Mouse (Mus musculus) midbrain, postnatal 0 days (tissue): ENCODE results near the gene Zfp281. TPM values are rescaled to one million over a fixed set of nuclear protein-coding genes. Genes with fewer than 3 reads are reported as not detected.

Experiments used
- ATAC-seq: fragments of 200-750 bp; cut with Nextera tagmentation; 2 replicates; pipeline ENCODE4 v1.8.0; 2017; ENCODE audit warnings: moderate number of reproducible peaks, mild to moderate bottlenecking, moderate TSS enrichment, moderate library complexity; ENCODE audit not compliant: low FRiP score
- DNase-seq: peaks from one replicate; pipeline ENCODE4 v3.0.0-alpha.2; 2015; ENCODE audit warnings: low spot score
- H3K27ac ChIP-seq: fragments of 300-500 bp; sonication (generic); 2 replicates; pipeline ENCODE4 v1.5.1; 2014; ENCODE audit warnings: low read depth, mild to moderate bottlenecking, low read length, mixed read lengths
- H3K27me3 ChIP-seq: fragments of 300-500 bp; sonication (generic); 2 replicates; pipeline ENCODE4 v1.6.1; 2014; ENCODE audit warnings: low read length, control low read depth, mixed read lengths; ENCODE audit not compliant: insufficient read depth
- H3K36me3 ChIP-seq: fragments of 300-500 bp; sonication (generic); 2 replicates; pipeline ENCODE4 v1.6.1; 2014; ENCODE audit warnings: low read length, control low read depth, mixed read lengths; ENCODE audit not compliant: insufficient read depth
- H3K4me1 ChIP-seq: fragments of 300-500 bp; sonication (generic); 2 replicates; pipeline ENCODE4 v1.6.1; 2014; ENCODE audit warnings: mild to moderate bottlenecking, control low read depth, antibody characterized with exemption, low read length, mixed read lengths; ENCODE audit not compliant: insufficient read depth
- H3K4me2 ChIP-seq: fragments of 300-500 bp; sonication (generic); 2 replicates; pipeline ENCODE4 v1.6.1; 2014; ENCODE audit warnings: low read depth, mild to moderate bottlenecking, low read length, mixed read lengths; ENCODE audit not compliant: poor library complexity, severe bottlenecking
- H3K4me3 ChIP-seq: fragments of 300-500 bp; sonication (generic); 2 replicates; pipeline ENCODE4 v1.5.1; 2014; ENCODE audit warnings: low read depth, mild to moderate bottlenecking, low read length, moderate library complexity
- H3K9ac ChIP-seq: fragments of 300-500 bp; sonication (generic); replicated peaks from 2 replicates; pipeline ENCODE4 v1.6.1; 2014; ENCODE audit warnings: mild to moderate bottlenecking, low read length, moderate library complexity, mixed read lengths; ENCODE audit not compliant: poor library complexity, severe bottlenecking
- H3K9me3 ChIP-seq: fragments of 300-500 bp; sonication (generic); 2 replicates; pipeline ENCODE4 v1.6.1; 2016; ENCODE audit warnings: low read length, control low read depth
- CTCF ChIP-seq: IDR thresholded peaks from 2 replicates; pipeline ENCODE4 v1.5.1; 2016; ENCODE audit warnings: antibody characterized with exemption, mild to moderate bottlenecking
- WGBS: fragments of 180-500 bp; shearing (Covaris S2); extraction: QIAGEN DNeasy Blood & Tissue Kit; methylation state at CpG from one replicate; pipeline ENCODE4 v1.1.7; 2014; 5-methylcytosine and 5-hydroxymethylcytosine counted together
- polyA plus RNA-seq: library from polyadenylated mRNA; unstranded; fragments of >200 nt; fragmentation: Nextera tagmentation; extraction: Ambion mirVana; gene quantifications from 2 replicates; pipeline ENCODE4 v1.2.1, GENCODE M21; 2015
- total RNA-seq: library from RNA; depleted of rRNA; stranded (reverse); fragments of >200 nt; gene quantifications from 2 replicates; pipeline ENCODE4 v1.2.3, GENCODE M21; 2014

The Zfp281 gene
- total and polyA plus RNA-seq, 2 experiments from 2014 or later, result 22.1 to 31.2 TPM

GRCm38 (mm10) chr1:136587761-136588405, 36.8 kb upstream of the Zfp281 start:
- WGBS, result 85% methylated on average over 13 of the region's 13 CpGs
- Histone ChIP-seq H3K4me1 (no peaks in the 10 kb centered on the region), H3K27ac (no peak overlapping the region), H3K9ac (no peak overlapping the region), H3K27me3 (no peaks in the 10 kb centered on the region), H3K4me3 (no peak overlapping the region), H3K36me3 (no peaks in the 10 kb centered on the region), H3K9me3 (no peaks in the 10 kb centered on the region), H3K4me2 (no peak overlapping the region)
- TF ChIP-seq CTCF, result no peak
- ATAC-seq (no peak), DNase-seq (no peak)

DNA sequence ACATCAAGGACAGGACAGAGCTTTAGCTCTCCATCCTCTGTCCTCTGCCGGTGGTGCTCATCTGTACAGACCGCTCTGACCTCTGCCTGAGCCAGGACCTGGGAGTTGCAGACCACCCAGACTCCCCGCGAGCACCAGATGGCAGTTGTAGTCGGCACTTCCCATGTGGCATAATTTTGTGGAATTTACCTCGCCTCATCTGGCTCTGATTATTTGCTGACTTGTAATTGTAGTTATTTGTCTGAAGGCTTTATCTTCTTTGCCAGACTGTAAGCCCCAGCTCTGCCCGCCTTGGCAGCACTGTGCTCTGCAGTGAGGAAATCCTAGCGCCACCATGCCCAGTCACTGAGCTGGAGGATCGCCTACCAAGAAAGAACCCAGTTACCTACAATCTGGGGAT, 35.8 kb upstream of the Zfp281 start:
- no peaks in the 10 kb centered on the region for H3K9me3 ChIP-seq
- no peaks in the 10 kb centered on the region for H3K36me3 ChIP-seq
- 14% methylated on average over 9 of the region's 9 CpGs for WGBS
- no peak overlapping the region for H3K9ac ChIP-seq
- H3K27ac ChIP-seq, result no peak overlapping the region
- 0 out of 2 replicates have a peak, but pooled peaks have one; percentile 8 for TF ChIP-seq CTCF
- H3K4me1 ChIP-seq, result no peaks in the 10 kb centered on the region
- DNase-seq (peak; percentile 23), ATAC-seq (no peak)
- H3K27me3 ChIP-seq, result no peaks in the 10 kb centered on the region
- H3K4me2 ChIP-seq, result peak overlapping the region; percentile 48
- H3K4me3 ChIP-seq, result peak overlapping the region; percentile 22; the same call in 1 of the 2 replicates

DNA sequence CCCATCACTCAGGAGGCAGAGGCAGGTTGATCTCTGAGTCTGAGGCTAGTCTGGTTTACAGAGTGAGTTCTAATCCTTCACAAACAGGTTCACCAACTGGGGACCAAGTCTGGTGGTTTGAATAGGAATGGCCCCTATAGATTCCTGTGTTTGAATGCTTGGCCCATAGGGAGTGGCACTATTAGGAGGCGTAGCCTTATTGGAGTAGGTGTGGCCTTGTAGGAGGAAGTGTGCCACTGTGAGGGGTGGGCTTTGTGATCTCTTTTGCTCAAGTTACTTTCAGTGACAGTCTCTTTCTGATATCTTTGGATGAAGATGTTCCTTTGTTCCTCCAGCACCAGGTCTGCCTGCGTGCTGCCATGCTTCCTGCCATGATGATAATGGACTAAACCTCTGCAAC, 32.0 kb upstream of the Zfp281 start:
- Histone ChIP-seq H3K27me3 (no peaks in the 10 kb centered on the region), H3K36me3 (no peaks in the 10 kb centered on the region), H3K27ac (no peak overlapping the region), H3K4me3 (no peak overlapping the region), H3K9me3 (no peaks in the 10 kb centered on the region), H3K4me1 (no peaks in the 10 kb centered on the region), H3K9ac (no peak overlapping the region), H3K4me2 (no peak overlapping the region)
- 98% methylated on average over 2 of the region's 2 CpGs for WGBS
- ATAC-seq (no peak), DNase-seq (no peak)
- TF ChIP-seq CTCF, result no peak

GRCm38 (mm10) chr1:136594235-136594850, 30.4 kb upstream of the Zfp281 start:
- Histone ChIP-seq H3K36me3 (no peaks in the 10 kb centered on the region), H3K4me2 (no peak overlapping the region), H3K4me1 (no peaks in the 10 kb centered on the region), H3K27me3 (no peaks in the 10 kb centered on the region), H3K9ac (no peak overlapping the region), H3K9me3 (no peaks in the 10 kb centered on the region), H3K4me3 (no peak overlapping the region), H3K27ac (no peak overlapping the region)
- no peak for DNase-seq
- ATAC-seq, result no peak
- no peak for TF ChIP-seq CTCF
- WGBS, result 91% methylated on average over 5 of the region's 5 CpGs

- no peaks in the 10 kb centered on the region for H3K36me3 ChIP-seq
- no peak overlapping the region for H3K9ac ChIP-seq
- H3K9me3 ChIP-seq, result no peaks in the 10 kb centered on the region
- H3K4me1 ChIP-seq, result no peaks in the 10 kb centered on the region
- no peak for TF ChIP-seq CTCF
- H3K27ac ChIP-seq, result no peak overlapping the region
- H3K4me2 ChIP-seq, result no peak overlapping the region
- DNase-seq, result no peak
- 79% methylated on average over 2 of the region's 2 CpGs for WGBS
- ATAC-seq, result no peak
- no peak overlapping the region for H3K4me3 ChIP-seq
- H3K27me3 ChIP-seq, result no peaks in the 10 kb centered on the region
Measured at GRCm38 (mm10) chr1:136596821-136597220, 27.9 kb upstream of the Zfp281 start.

DNA sequence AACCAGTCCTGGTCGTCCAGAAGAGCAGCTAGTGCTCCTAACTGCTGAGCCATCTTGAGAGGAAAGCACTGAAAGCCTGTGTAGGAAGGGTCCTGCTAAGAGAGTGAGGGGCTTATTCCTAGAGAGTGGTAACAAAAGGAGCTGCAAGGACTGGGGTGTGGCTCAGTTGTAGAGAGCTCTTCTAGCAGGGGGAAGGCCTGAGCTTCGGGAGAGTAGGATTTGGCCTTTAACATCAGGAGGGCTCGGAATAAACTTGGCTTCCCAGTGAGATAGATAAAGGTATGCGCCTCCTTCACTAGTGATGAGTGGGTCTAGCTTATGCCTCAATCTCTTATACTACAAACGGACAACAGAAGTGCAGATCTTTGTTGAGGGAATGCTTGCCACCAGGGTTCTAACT, 26.4 kb upstream of the Zfp281 start:
- Histone ChIP-seq H3K4me3 (no peak overlapping the region), H3K9me3 (no peaks in the 10 kb centered on the region), H3K4me1 (no peaks in the 10 kb centered on the region), H3K27me3 (no peaks in the 10 kb centered on the region), H3K9ac (no peak overlapping the region), H3K36me3 (no peaks in the 10 kb centered on the region), H3K4me2 (no peak overlapping the region), H3K27ac (no peak overlapping the region)
- ATAC-seq (no peak), DNase-seq (no peak)
- no peak for TF ChIP-seq CTCF
- WGBS, result 63% methylated on average over 5 of the region's 5 CpGs
